Mouse (Mus musculus): Measurements from ENCODE around the gene Gria2.

The Gria2 gene

GRCm38 (mm10) chr3:80802596-80803081, at the start of gene Gria2:
TSS of gene Gria2 (minus strand) at chr3:80802835.
- in situ Hi-C loops (cut with MboI, MseI) = no loop called here

GRCm38 (mm10) chr3:80850947-80851346, 48.3 kb upstream of the Gria2 start:
- in situ Hi-C loops (cut with MboI, MseI) = no loop called here

GRCm38 (mm10) chr3:80845634-80846033, 43.0 kb upstream of the Gria2 start:
- in situ Hi-C loops (cut with MboI, MseI) = no loop called here

- in situ Hi-C loops (cut with MboI, MseI) = loop anchor here (10.0 kb wide), 1 partner anchor 655 kb away; no protein-coding TSS in a partner anchor
Measured at GRCm38 (mm10) chr3:80839845-80840244, 37.2 kb upstream of the Gria2 start.

GRCm38 (mm10) chr3:80837583-80837982, 34.9 kb upstream of the Gria2 start:
- in situ Hi-C loops (cut with MboI, MseI) = loop anchor here (10.0 kb wide), 1 partner anchor 653 kb away; no protein-coding TSS in a partner anchor

GRCm38 (mm10) chr3:80823975-80824374, 21.3 kb upstream of the Gria2 start:
- in situ Hi-C loops (cut with MboI, MseI) = no loop called here

- in situ Hi-C loops (cut with MboI, MseI) = no loop called here
Measured at GRCm38 (mm10) chr3:80818619-80819018, 16.0 kb upstream of the Gria2 start.

- in situ Hi-C loops (cut with MboI, MseI) = no loop called here
Measured at GRCm38 (mm10) chr3:80813734-80814133, 11.1 kb upstream of the Gria2 start.

GRCm38 (mm10) chr3:80812237-80812636, 9.6 kb upstream of the Gria2 start:
- in situ Hi-C loops (cut with MboI, MseI) = no loop called here

- in situ Hi-C loops (cut with MboI, MseI) = no loop called here
Measured at GRCm38 (mm10) chr3:80805327-80805726, 2.7 kb upstream of the Gria2 start.

- in situ Hi-C loops (cut with MboI, MseI) = no loop called here
Measured at GRCm38 (mm10) chr3:80803811-80804210, 1.2 kb upstream of the Gria2 start.

GRCm38 (mm10) chr3:80803211-80803610, 576 bp upstream of the Gria2 start:
- in situ Hi-C loops (cut with MboI, MseI) = no loop called here

- in situ Hi-C loops (cut with MboI, MseI) = no loop called here
Measured at GRCm38 (mm10) chr3:80801827-80802310, 766 bp downstream of the Gria2 start.

- in situ Hi-C loops (cut with MboI, MseI) = no loop called here
Measured at GRCm38 (mm10) chr3:80800995-80801826, 1.4 kb downstream of the Gria2 start.

GRCm38 (mm10) chr3:80800299-80800994, 2.2 kb downstream of the Gria2 start:
- in situ Hi-C loops (cut with MboI, MseI) = no loop called here

GRCm38 (mm10) chr3:80797935-80798334, 4.7 kb downstream of the Gria2 start:
- in situ Hi-C loops (cut with MboI, MseI) = no loop called here

GRCm38 (mm10) chr3:80796764-80797163, 5.9 kb downstream of the Gria2 start:
- in situ Hi-C loops (cut with MboI, MseI) = no loop called here

- in situ Hi-C loops (cut with MboI, MseI) = no loop called here
Measured at GRCm38 (mm10) chr3:80795284-80795683, 7.4 kb downstream of the Gria2 start.

- in situ Hi-C loops (cut with MboI, MseI) = no loop called here
Measured at GRCm38 (mm10) chr3:80787116-80787744, 15.4 kb downstream of the Gria2 start.

GRCm38 (mm10) chr3:80781144-80781530, 21.5 kb downstream of the Gria2 start:
- in situ Hi-C loops (cut with MboI, MseI) = no loop called here

GRCm38 (mm10) chr3:80780383-80781143, 22.1 kb downstream of the Gria2 start:
- in situ Hi-C loops (cut with MboI, MseI) = no loop called here

Measured in T-helper 2 cell (primary cell).